Mouse (Mus musculus) stomach, postnatal 0 days (tissue): ENCODE measurements around the gene Olfr556.

ENCODE experiments used
- CTCF ChIP-seq: IDR thresholded peaks from 2 replicates; pipeline ENCODE4 v1.5.1; 2016; ENCODE audit warnings: antibody characterized with exemption, low read depth, mild to moderate bottlenecking, moderate library complexity
- EP300 ChIP-seq: optimal IDR thresholded peaks from 2 replicates; pipeline ENCODE3; 2016; ENCODE audit warnings: antibody characterized with exemption

DNA sequence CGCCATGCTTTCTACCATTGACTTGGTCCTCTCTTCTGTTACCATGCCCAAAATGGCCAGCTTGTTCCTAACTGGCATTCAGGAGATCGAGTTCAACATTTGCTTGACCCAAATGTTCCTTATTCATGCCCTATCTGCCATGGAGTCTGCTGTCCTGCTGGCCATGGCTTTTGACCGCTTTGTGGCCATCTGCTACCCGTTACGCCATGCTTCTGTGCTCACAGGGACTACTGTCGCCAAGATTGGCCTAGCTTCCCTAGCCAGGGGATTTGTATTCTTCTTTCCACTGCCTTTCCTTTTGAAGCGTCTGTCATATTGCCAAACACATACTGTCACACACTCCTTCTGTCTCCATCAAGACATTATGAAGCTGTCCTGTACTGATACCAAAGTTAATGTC lies 33.8 kb downstream of the Olfr556 start:
- TF ChIP-seq CTCF, result no peak
- no peak for TF ChIP-seq EP300
